Mouse (Mus musculus): Measurements from ENCODE around the gene Nrp1. TPM values are rescaled to one million over a fixed set of nuclear protein-coding genes. Genes with fewer than 3 reads are reported as not detected.

Nrp1 gene
- polyA plus RNA-seq, 1 experiment, result 1.1 TPM

DNA sequence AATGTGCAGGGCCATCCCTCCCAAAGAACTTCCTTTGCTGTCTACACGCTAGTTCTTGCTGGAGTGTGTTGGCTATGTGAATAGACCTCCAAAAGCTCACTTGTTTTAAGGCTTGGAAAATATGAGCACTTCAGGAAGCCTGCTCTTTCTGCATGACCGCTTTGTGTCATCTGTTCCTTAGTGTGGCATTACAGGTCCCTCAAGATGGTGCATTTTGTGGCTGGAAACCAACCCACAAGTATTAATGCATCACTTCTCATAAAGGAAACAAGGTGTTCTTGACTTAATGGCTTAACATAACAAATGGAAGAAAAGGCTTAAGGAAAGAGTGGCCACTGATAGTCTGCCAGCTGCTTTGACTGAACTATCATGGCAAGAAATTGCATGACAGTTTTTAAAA is 5.6 kb upstream of the Nrp1 start:
- TF ChIP-seq FLI1 (IDR thresholded peaks at IDR 0.05; ENCODE audit: low read length), result no peak
- TF ChIP-seq GATA1 (IDR thresholded peaks at IDR 0.05; ENCODE audit: borderline replicate concordance, low read length), result no peak
- H3K4me3 ChIP-seq (replicated peaks), result no peak overlapping the region
- H3K27me3 ChIP-seq (replicated peaks), result peaks cover 28% of the 10 kb centered on the region
- peaks cover 4% of the 10 kb centered on the region; the same call in 1 of the 2 replicates for H3K9me3 ChIP-seq
- peaks cover 34% of the 10 kb centered on the region for H3K4me1 ChIP-seq
- no peaks in the 10 kb centered on the region for H3K36me3 ChIP-seq (replicated peaks; ENCODE audit: low read length)

GRCm38 (mm10) chr8:128353999-128354398 is 4.4 kb upstream of the Nrp1 start:
- peaks cover 42% of the 10 kb centered on the region for H3K4me1 ChIP-seq
- H3K36me3 ChIP-seq (replicated peaks; ENCODE audit: low read length), result no peaks in the 10 kb centered on the region
- TF ChIP-seq GATA1 (IDR thresholded peaks at IDR 0.05; ENCODE audit: borderline replicate concordance, low read length), result no peak
- no peak for TF ChIP-seq FLI1 (IDR thresholded peaks at IDR 0.05; ENCODE audit: low read length)
- H3K9me3 ChIP-seq, result peaks cover 4% of the 10 kb centered on the region; the same call in 1 of the 2 replicates
- H3K27me3 ChIP-seq (replicated peaks), result peaks cover 39% of the 10 kb centered on the region
- H3K4me3 ChIP-seq (replicated peaks), result no peak overlapping the region

- H3K9me3 ChIP-seq, result peaks cover 4% of the 10 kb centered on the region; the same call in 1 of the 2 replicates
- peaks cover 50% of the 10 kb centered on the region for H3K27me3 ChIP-seq (replicated peaks)
- peaks cover 53% of the 10 kb centered on the region for H3K4me1 ChIP-seq
- TF ChIP-seq GATA1 (IDR thresholded peaks at IDR 0.05; ENCODE audit: borderline replicate concordance, low read length) (no peak), FLI1 (IDR thresholded peaks at IDR 0.05; ENCODE audit: low read length) (no peak)
- H3K36me3 ChIP-seq (replicated peaks; ENCODE audit: low read length), result no peaks in the 10 kb centered on the region
- no peak overlapping the region for H3K4me3 ChIP-seq (replicated peaks)
Observed at GRCm38 (mm10) chr8:128355091-128355490, 3.3 kb upstream of the Nrp1 start.

DNA sequence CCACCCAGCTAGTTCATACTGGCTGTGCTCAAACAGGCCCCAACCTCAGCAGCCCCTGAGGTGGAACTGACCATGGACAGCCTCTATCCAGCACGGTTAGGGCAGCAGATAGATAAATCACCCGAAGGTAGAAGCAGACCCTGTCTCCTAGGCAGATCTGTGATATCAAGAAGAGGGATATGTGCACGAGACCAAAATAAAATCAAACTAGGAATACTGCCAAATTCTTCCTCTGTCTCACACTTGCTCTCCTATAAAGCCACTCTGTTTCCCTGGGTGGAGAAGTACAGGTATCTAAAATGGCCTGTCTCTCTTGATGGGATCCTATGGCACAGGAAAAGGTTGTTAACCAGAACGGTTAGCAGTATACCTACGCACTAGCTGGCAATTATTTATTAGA is 2.2 kb upstream of the Nrp1 start:
- H3K27me3 ChIP-seq (replicated peaks), result peaks cover 61% of the 10 kb centered on the region
- peaks cover under 1% of the 10 kb centered on the region; the same call in 1 of the 2 replicates for H3K9me3 ChIP-seq
- H3K4me1 ChIP-seq, result peaks cover 53% of the 10 kb centered on the region
- no peaks in the 10 kb centered on the region for H3K36me3 ChIP-seq (replicated peaks; ENCODE audit: low read length)
- TF ChIP-seq GATA1 (IDR thresholded peaks at IDR 0.05; ENCODE audit: borderline replicate concordance, low read length) (no peak), FLI1 (IDR thresholded peaks at IDR 0.05; ENCODE audit: low read length) (no peak)
- no peak overlapping the region for H3K4me3 ChIP-seq (replicated peaks)

- H3K9me3 ChIP-seq, result no peaks in the 10 kb centered on the region
- H3K27me3 ChIP-seq (replicated peaks), result peaks cover 67% of the 10 kb centered on the region
- peaks cover 53% of the 10 kb centered on the region for H3K4me1 ChIP-seq
- no peaks in the 10 kb centered on the region for H3K36me3 ChIP-seq (replicated peaks; ENCODE audit: low read length)
- no peak for TF ChIP-seq GATA1 (IDR thresholded peaks at IDR 0.05; ENCODE audit: borderline replicate concordance, low read length)
- no peak for TF ChIP-seq FLI1 (IDR thresholded peaks at IDR 0.05; ENCODE audit: low read length)
- H3K4me3 ChIP-seq (replicated peaks), result peak overlapping the region; percentile 91
Observed at GRCm38 (mm10) chr8:128356796-128357539, 1.4 kb upstream of the Nrp1 start.

DNA sequence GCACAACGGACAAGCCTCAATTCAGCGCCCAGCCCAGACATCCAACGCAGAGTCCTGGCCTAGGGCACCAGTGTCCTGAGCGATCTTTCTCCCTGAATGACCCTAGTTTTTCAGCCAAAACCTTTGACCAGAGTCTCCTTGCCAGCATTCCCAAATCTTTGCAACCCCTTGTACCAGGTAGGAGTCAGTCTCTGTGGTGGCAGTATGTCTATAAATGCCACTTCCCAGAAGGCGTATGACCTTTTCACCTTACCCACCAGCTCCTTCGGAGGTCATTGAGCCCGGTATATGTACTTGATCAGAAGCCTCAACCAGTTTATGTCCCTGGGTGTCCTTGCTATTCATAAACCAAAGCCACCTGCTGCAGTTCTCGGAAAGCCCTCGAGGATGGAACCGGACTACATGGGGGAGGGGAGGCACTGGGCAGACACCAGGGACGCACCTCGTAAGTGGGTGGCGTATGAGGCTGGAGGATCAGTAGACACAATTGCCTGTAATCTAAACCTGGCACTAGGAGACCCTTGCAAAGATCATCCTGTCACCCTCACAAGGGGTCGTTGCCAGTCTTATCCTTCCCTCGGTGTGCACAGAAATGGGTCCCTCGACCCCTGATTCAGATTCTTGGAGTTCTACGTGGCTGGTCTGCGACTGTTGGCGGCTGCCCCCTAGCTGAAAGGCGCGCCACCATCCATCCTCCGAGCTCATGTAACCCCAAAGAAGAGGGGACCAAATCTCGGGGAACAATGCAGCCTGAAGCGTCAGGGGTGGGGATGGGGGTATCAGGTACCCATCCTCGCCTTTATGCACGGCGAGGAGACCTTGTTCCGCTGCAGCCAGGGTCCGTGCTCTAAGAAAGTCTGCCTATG is 631 bp upstream of the Nrp1 start:
- H3K27me3 ChIP-seq (replicated peaks), result peaks cover 75% of the 10 kb centered on the region

GRCm38 (mm10) chr8:128358756-128359520 is 534 bp downstream of the Nrp1 start:
- peaks cover 79% of the 10 kb centered on the region for H3K27me3 ChIP-seq (replicated peaks)
- no peaks in the 10 kb centered on the region for H3K36me3 ChIP-seq (replicated peaks; ENCODE audit: low read length)
- peak overlapping the region; percentile 91 for H3K4me3 ChIP-seq (replicated peaks)
- H3K9me3 ChIP-seq, result no peaks in the 10 kb centered on the region
- TF ChIP-seq FLI1 (IDR thresholded peaks at IDR 0.05; ENCODE audit: low read length) (no peak), GATA1 (IDR thresholded peaks at IDR 0.05; ENCODE audit: borderline replicate concordance, low read length) (no peak)
- H3K4me1 ChIP-seq, result peaks cover 42% of the 10 kb centered on the region

More for the DNA sequence above, 631 bp upstream of the Nrp1 start:
- Histone ChIP-seq H3K36me3 (replicated peaks; ENCODE audit: low read length) (no peaks in the 10 kb centered on the region), H3K9me3 (no peaks in the 10 kb centered on the region), H3K4me1 (peaks cover 50% of the 10 kb centered on the region), H3K4me3 (replicated peaks) (peak overlapping the region; percentile 91)
- TF ChIP-seq GATA1 (IDR thresholded peaks at IDR 0.05; ENCODE audit: borderline replicate concordance, low read length) (no peak), FLI1 (IDR thresholded peaks at IDR 0.05; ENCODE audit: low read length) (no peak)

DNA sequence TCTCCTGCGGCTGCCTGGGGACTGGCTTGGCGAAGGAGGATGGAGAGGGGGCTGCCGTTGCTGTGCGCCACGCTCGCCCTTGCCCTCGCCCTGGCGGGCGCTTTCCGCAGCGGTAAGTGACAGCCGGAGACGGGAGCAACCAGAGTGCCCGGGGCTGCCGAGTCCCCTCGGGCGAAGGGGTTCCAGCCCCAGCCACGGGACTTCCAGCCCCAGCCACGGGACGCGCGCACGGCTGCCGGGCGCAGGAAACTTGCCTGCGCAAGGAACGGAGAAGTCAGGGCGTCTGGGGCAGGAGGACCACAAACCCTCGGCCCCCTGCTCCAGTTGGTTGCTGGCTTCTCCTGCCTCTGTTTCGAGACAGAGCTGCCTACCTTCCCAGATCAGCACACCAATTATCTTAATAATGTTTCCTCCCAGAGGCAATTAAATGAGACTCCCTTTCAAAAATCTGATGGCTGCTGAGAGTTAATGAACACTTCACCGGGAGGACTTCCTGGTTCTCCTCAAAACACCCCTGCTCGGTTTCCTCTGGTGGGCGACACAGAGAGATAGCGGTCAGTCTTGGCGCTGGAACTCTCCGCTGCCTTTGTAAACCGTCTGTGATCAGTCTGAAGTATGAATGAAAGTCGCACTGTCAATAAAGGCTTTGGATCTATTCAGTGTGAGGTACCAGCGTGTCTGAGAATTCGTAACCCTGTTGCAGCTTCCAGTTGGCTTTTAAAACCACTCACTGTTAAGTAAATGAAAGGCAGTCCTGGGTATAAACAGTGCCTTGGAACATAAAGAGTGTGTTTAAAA is 1.3 kb downstream of the Nrp1 start:
- Histone ChIP-seq H3K4me1 (peaks cover 40% of the 10 kb centered on the region), H3K4me3 (replicated peaks) (peak overlapping the region; percentile 91), H3K36me3 (replicated peaks; ENCODE audit: low read length) (no peaks in the 10 kb centered on the region), H3K27me3 (replicated peaks) (peaks cover 82% of the 10 kb centered on the region), H3K9me3 (no peaks in the 10 kb centered on the region)
- no peak for TF ChIP-seq FLI1 (IDR thresholded peaks at IDR 0.05; ENCODE audit: low read length)
- TF ChIP-seq GATA1 (IDR thresholded peaks at IDR 0.05; ENCODE audit: borderline replicate concordance, low read length), result no peak

Measured in megakaryocyte, embryonic 14.5 days (primary cell).